Mouse (Mus musculus): Measurements from ENCODE around the gene Spaca6. TPM values are rescaled to one million over a fixed set of nuclear protein-coding genes. Genes with fewer than 3 reads are reported as not detected.

Gene Spaca6
- total and polyA plus RNA-seq, 2 experiments from 2014 or later = 18.4 to 29.8 TPM

DNA sequence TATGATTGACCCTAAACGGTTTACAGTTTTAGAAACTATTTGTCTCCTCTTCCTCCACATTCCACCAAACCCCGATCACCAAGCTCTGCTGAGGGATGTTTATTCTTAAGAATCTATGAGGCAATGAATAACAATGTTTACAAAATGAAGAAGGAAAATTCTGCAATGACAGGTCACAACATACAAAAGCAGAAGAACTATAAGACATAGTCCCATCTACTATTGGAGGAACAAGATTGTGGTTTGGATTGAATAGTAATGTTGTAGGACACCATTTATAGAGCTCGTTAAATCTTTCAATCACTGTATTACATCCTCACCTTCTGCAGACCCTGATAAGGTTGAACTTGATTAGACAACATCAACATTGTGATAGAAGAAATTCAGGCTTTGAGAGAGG lies 55.7 kb downstream of the Spaca6 start:
- Histone ChIP-seq H3K4me2 (ENCODE audit: low read depth, low read length) (no peak overlapping the region), H3K4me1 (ENCODE audit: insufficient read depth, low read length) (no peaks in the 10 kb centered on the region), H3K36me3 (ENCODE audit: insufficient read depth, low read length) (no peaks in the 10 kb centered on the region), H3K9ac (replicated peaks; ENCODE audit: low read length) (no peak overlapping the region), H3K9me3 (ENCODE audit: low read length) (no peaks in the 10 kb centered on the region), H3K27me3 (ENCODE audit: insufficient read depth, low read length) (no peaks in the 10 kb centered on the region), H3K27ac (no peak overlapping the region), H3K4me3 (ENCODE audit: low read length) (no peak overlapping the region)
- DNase-seq (ENCODE audit: low spot score) (no peak), ATAC-seq (no peak)
- TF ChIP-seq CTCF (IDR thresholded peaks at IDR 0.05; ENCODE audit: low read depth) = no peak
- 81% methylated on average over 3 of the region's 3 CpGs for WGBS

DNA sequence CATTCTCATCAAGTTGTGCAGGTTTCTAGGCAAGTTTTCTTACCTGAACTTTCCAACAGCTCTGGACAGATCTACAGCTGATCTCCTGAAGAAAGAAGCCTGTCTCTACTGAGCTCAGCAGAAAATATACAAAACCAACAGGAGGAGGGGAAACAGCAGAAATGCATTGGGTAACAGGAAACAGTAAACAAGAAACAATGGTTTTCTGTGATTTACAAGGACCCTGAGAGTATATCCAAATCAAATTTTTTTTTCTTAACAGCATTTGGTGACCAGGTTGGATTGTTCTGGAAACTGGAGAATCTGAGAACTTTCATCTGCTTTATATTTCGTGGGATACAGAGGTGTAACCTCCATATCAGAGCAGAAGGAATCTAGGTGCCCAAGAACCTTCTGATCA lies 56.9 kb downstream of the Spaca6 start, which contains the start of gene Fpr1:
Gene Fpr1, minus strand, starts transcription at position 101 of the 400 bp plus-strand sequence.
- Histone ChIP-seq H3K4me3 (ENCODE audit: low read length) (no peak within 1 kb of the TSS), H3K27me3 (ENCODE audit: insufficient read depth, low read length) (no peaks in the 10 kb centered on the region), H3K27ac (no peak within 1 kb of the TSS), H3K9me3 (ENCODE audit: low read length) (no peaks in the 10 kb centered on the region), H3K4me2 (ENCODE audit: low read depth, low read length) (no peak within 1 kb of the TSS), H3K36me3 (ENCODE audit: insufficient read depth, low read length) (no peaks in the 10 kb centered on the region), H3K9ac (replicated peaks; ENCODE audit: low read length) (no peak within 1 kb of the TSS), H3K4me1 (ENCODE audit: insufficient read depth, low read length) (no peaks in the 10 kb centered on the region)
- WGBS = 53% methylated on average over 1 of the region's 1 CpGs
- TF ChIP-seq CTCF (IDR thresholded peaks at IDR 0.05; ENCODE audit: low read depth) = no peak
- DNase-seq (ENCODE audit: low spot score) (no peak), ATAC-seq (no peak)

GRCm38 (mm10) chr17:17887774-17888248 lies 60.9 kb downstream of the Spaca6 start, which contains the start of the genes Fpr2 and Fpr3:
Fpr2 (plus strand) TSS chr17:17887824.
Fpr3 (plus strand) TSS chr17:17887852.
- DNase-seq (ENCODE audit: low spot score) = no peak
- Histone ChIP-seq H3K36me3 (ENCODE audit: insufficient read depth, low read length) (no peaks in the 10 kb centered on the region), H3K9ac (replicated peaks; ENCODE audit: low read length) (no peak within 1 kb of the TSS), H3K27ac (no peak within 1 kb of the TSS), H3K4me2 (ENCODE audit: low read depth, low read length) (no peak within 1 kb of the TSS), H3K4me1 (ENCODE audit: insufficient read depth, low read length) (no peaks in the 10 kb centered on the region), H3K4me3 (ENCODE audit: low read length) (no peak within 1 kb of the TSS), H3K27me3 (ENCODE audit: insufficient read depth, low read length) (no peaks in the 10 kb centered on the region), H3K9me3 (ENCODE audit: low read length) (no peaks in the 10 kb centered on the region)
- WGBS = 47% methylated on average over 1 of the region's 1 CpGs
- no peak for ATAC-seq
- TF ChIP-seq CTCF (IDR thresholded peaks at IDR 0.05; ENCODE audit: low read depth) = no peak

- DNase-seq (ENCODE audit: low spot score) = no peak
- WGBS = 88% methylated on average over 2 of the region's 2 CpGs
- Histone ChIP-seq H3K27ac (no peak overlapping the region), H3K27me3 (ENCODE audit: insufficient read depth, low read length) (no peaks in the 10 kb centered on the region), H3K9me3 (ENCODE audit: low read length) (no peaks in the 10 kb centered on the region), H3K4me1 (ENCODE audit: insufficient read depth, low read length) (no peaks in the 10 kb centered on the region), H3K9ac (replicated peaks; ENCODE audit: low read length) (no peak overlapping the region), H3K4me3 (ENCODE audit: low read length) (no peak overlapping the region), H3K4me2 (ENCODE audit: low read depth, low read length) (no peak overlapping the region), H3K36me3 (ENCODE audit: insufficient read depth, low read length) (no peaks in the 10 kb centered on the region)
- ATAC-seq = no peak
- no peak for TF ChIP-seq CTCF (IDR thresholded peaks at IDR 0.05; ENCODE audit: low read depth)
These were observed 62.9 kb downstream of the Spaca6 start for GRCm38 (mm10) chr17:17889732-17890425.

MicroRNAs encoded within 50 kb of the gene (microRNA counts, 519-probe panel; counts per million panel counts)
- 5,987 counts per million, percentile 94 among the panel's probes with 10 or more counts for microRNA mmu-let-7e
- microRNA mmu-miR-125a-3p = 948 counts per million, percentile 11 among the panel's probes with 10 or more counts
- 7,073 counts per million, percentile 98 among the panel's probes with 10 or more counts for microRNA mmu-miR-125a-5p
- 5,270 counts per million, percentile 87 among the panel's probes with 10 or more counts for microRNA mmu-miR-99b

Small RNAs within 50 kb of the gene (microRNA-seq; reads per million reads assigned to microRNA genes)
- gene Gm25927 (0 reads per million in 2 experiments), gene Mir125a (5,286 to 8,849 reads per million in 2 experiments), gene Mir99b (15,144 to 15,984 reads per million in 2 experiments), gene Mirlet7e (0 reads per million in 2 experiments)

Other genes starting within 250 kb of the Spaca6 start
- gene Lnpep, start 202.1 kb upstream of the Spaca6 start, total RNA-seq (2014; rRNA removed) = 21.0 and 23.4 TPM in 2 replicates
- 7.4 and 7.8 TPM in 2 replicates for gene Lnpep, start 202.1 kb upstream of the Spaca6 start, polyA plus RNA-seq (2015; fragmentation: Nextera tagmentation; extraction: Ambion mirVana)
- gene Vmn2r90, start 123.4 kb upstream of the Spaca6 start, total RNA-seq (2014; rRNA removed) = not detected in 2 replicates
- gene Vmn2r90, start 123.4 kb upstream of the Spaca6 start, polyA plus RNA-seq (2015; fragmentation: Nextera tagmentation; extraction: Ambion mirVana) = not detected in 2 replicates
- 0.07 and 1.4 TPM in 2 replicates for gene Has1, start 28.0 kb downstream of the Spaca6 start, total RNA-seq (2014; rRNA removed)
- 1.1 and 1.2 TPM in 2 replicates for gene Has1, start 28.0 kb downstream of the Spaca6 start, polyA plus RNA-seq (2015; fragmentation: Nextera tagmentation; extraction: Ambion mirVana)
- not detected in 2 replicates for gene Fpr1, start 56.8 kb downstream of the Spaca6 start, total RNA-seq (2014; rRNA removed)
- gene Fpr1, start 56.8 kb downstream of the Spaca6 start, polyA plus RNA-seq (2015; fragmentation: Nextera tagmentation; extraction: Ambion mirVana) = not detected in 2 replicates
- gene Fpr2, start 60.7 kb downstream of the Spaca6 start, total RNA-seq (2014; rRNA removed) = 1.5 TPM in 1 of 2 replicates, not detected in the other
- gene Fpr2, start 60.7 kb downstream of the Spaca6 start, polyA plus RNA-seq (2015; fragmentation: Nextera tagmentation; extraction: Ambion mirVana) = 0.32 and 0.41 TPM in 2 replicates
- not detected in 2 replicates for gene Fpr3, start 60.7 kb downstream of the Spaca6 start, total RNA-seq (2014; rRNA removed)
- not detected in 2 replicates for gene Fpr3, start 60.7 kb downstream of the Spaca6 start, polyA plus RNA-seq (2015; fragmentation: Nextera tagmentation; extraction: Ambion mirVana)
- not detected in 2 replicates for gene Fpr-rs4, start 194.6 kb downstream of the Spaca6 start, total RNA-seq (2014; rRNA removed)
- not detected in 2 replicates for gene Fpr-rs4, start 194.6 kb downstream of the Spaca6 start, polyA plus RNA-seq (2015; fragmentation: Nextera tagmentation; extraction: Ambion mirVana)
- gene Vmn2r124, start 222.3 kb downstream of the Spaca6 start, total RNA-seq (2014; rRNA removed) = not detected in 2 replicates
- gene Vmn2r124, start 222.3 kb downstream of the Spaca6 start, polyA plus RNA-seq (2015; fragmentation: Nextera tagmentation; extraction: Ambion mirVana) = not detected in 2 replicates